Mouse (Mus musculus): ENCODE results near the gene Slfn9. TPM values are rescaled to one million over a fixed set of nuclear protein-coding genes. Genes with fewer than 3 reads are reported as not detected.
A peak's percentile ranks its signal among the peaks of the same experiment; 100 is the strongest.

Gene Slfn9
- polyA plus RNA-seq, 2 experiments = 3.8 to 5.6 TPM

GRCm38 (mm10) chr11:82971590-82971974, 20.0 kb downstream of the Slfn9 start:
- Histone ChIP-seq H3K27ac (no peak overlapping the region), H3K4me2 (ENCODE audit: low read depth) (no peak overlapping the region), H3K4me3 (ENCODE audit: insufficient read depth in 1 of 2, low read depth in 2 of 2, low read length in 2 of 2) (no peak overlapping the region), H3K27me3 (ENCODE audit: control insufficient read depth, insufficient read depth, low read length) (no peaks in the 10 kb centered on the region), H3K36me3 (replicated peaks; ENCODE audit: control insufficient read depth, insufficient read depth, low read depth) (no peaks in the 10 kb centered on the region), H3K4me1 (replicated peaks; ENCODE audit: control insufficient read depth in 2 of 2, insufficient read depth in 2 of 2, low read length in 1 of 2) (peaks cover 0 to 10% of the 10 kb centered on the region in 2 experiments; a peak in 3 of 4 replicates), H3K9ac (replicated peaks) (no peak overlapping the region), H3K9me3 (ENCODE audit: control insufficient read depth, low read length) (no peaks in the 10 kb centered on the region)
- DNase-seq (ENCODE audit: low read depth in 3 of 3, low spot score in 3 of 3) (no peak), ATAC-seq (ENCODE audit: insufficient read depth) (no peak)
- 59% methylated on average over 9 of the region's 11 CpGs for whole genome bisulfite sequencing (ENCODE audit: insufficient replicate concordance)
- TF ChIP-seq CTCF (IDR thresholded peaks at IDR 0.05; ENCODE audit: low read depth) (no peak), EP300 (IDR thresholded peaks at IDR 0.05; ENCODE audit: low read depth) (no peak)

DNA sequence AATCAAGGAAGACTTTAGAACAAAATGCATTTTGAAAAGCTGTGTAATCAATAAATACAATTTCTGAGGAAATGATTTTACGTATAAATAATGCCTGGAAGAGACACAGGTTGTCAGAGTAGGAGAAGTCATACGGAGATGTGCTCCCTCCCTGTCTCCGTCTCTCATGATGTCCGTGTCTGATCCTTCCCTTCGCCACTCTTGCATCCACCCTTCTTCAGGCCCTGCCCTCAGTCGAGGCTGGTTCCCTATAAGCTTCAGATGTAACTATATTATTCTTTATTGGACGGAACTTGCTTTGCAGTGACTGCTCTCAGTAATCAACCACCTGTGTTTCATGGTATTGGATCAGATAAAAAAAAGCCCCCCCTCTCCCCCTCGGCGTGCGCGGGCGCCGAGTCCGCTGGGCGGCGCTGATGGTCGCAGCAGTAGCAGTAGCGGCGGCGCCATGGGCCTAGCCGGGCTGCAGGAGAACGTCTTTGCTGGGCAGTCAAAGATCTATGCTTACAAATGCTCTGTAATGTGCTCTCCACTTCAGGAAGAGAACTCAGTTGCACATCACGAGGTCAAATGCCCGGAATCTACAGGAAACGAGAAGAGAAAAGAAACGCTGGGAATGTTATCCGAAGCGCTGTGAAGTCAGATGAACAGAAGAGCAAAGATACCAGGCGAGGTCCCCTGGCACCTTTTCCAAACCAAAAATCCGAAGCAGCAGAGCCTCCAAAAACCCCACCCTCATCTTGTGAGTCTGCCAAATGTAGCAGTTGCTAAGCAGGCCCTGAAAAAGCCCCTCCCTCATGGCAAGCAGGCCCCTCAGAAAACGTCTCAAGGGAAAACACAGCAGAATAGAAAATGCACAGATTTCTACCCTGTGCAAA, 20.7 kb downstream of the Slfn9 start:
- Histone ChIP-seq H3K4me3 (ENCODE audit: insufficient read depth in 1 of 2, low read depth in 2 of 2, low read length in 2 of 2) (no peak overlapping the region), H3K9ac (replicated peaks) (no peak overlapping the region)
- ATAC-seq (ENCODE audit: insufficient read depth) = no peak

DNA sequence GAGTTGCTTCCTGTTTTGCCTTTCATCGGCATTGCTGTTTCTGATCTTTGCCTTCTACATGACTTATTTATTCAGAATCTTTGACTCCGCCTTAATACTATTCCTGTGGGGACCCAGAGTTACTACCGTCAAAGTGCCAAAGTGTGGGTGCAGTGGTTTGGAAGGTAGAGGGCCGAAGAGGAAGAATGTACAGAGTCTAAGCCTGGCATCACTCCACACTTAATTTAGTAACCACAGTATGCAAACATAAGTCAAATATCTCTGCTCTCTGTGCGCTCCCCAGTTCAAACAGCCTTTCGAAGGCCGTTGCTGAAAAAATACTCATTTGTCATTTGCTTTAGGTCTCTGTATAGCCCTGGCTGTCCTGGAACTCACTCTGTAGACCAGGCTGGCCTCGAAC, 29.4 kb downstream of the Slfn9 start:
- 57% methylated on average over 8 of the region's 8 CpGs for WGBS (ENCODE audit: insufficient replicate concordance)
- Histone ChIP-seq H3K9me3 (ENCODE audit: control insufficient read depth, low read length) (no peaks in the 10 kb centered on the region), H3K4me1 (replicated peaks; ENCODE audit: control insufficient read depth in 2 of 2, insufficient read depth in 2 of 2, low read length in 1 of 2) (no peaks in the 10 kb centered on the region), H3K27ac (no peak overlapping the region), H3K9ac (replicated peaks) (no peak overlapping the region), H3K36me3 (replicated peaks; ENCODE audit: control insufficient read depth, insufficient read depth, low read depth) (no peaks in the 10 kb centered on the region), H3K27me3 (ENCODE audit: control insufficient read depth, insufficient read depth, low read length) (no peaks in the 10 kb centered on the region), H3K4me2 (ENCODE audit: low read depth) (no peak overlapping the region), H3K4me3 (ENCODE audit: insufficient read depth in 1 of 2, low read depth in 2 of 2, low read length in 2 of 2) (no peak overlapping the region)
- ATAC-seq (ENCODE audit: insufficient read depth) = no peak
- no peak for DNase-seq (ENCODE audit: low read depth in 3 of 3, low spot score in 3 of 3)
- TF ChIP-seq CTCF (IDR thresholded peaks at IDR 0.05; ENCODE audit: low read depth) (no peak), EP300 (IDR thresholded peaks at IDR 0.05; ENCODE audit: low read depth) (no peak)

More for the DNA sequence above, 20.7 kb downstream of the Slfn9 start:
- Histone ChIP-seq H3K4me2 (ENCODE audit: low read depth) (peak overlapping the region; percentile 34), H3K9me3 (ENCODE audit: control insufficient read depth, low read length) (no peaks in the 10 kb centered on the region), H3K27ac (no peak overlapping the region), H3K36me3 (replicated peaks; ENCODE audit: control insufficient read depth, insufficient read depth, low read depth) (no peaks in the 10 kb centered on the region), H3K27me3 (ENCODE audit: control insufficient read depth, insufficient read depth, low read length) (no peaks in the 10 kb centered on the region), H3K4me1 (replicated peaks; ENCODE audit: control insufficient read depth in 2 of 2, insufficient read depth in 2 of 2, low read length in 1 of 2) (peaks cover 0 to 10% of the 10 kb centered on the region in 2 experiments; a peak in 3 of 4 replicates)
- 14% methylated on average over 31 of the region's 31 CpGs for WGBS (ENCODE audit: insufficient replicate concordance)
- TF ChIP-seq EP300 (IDR thresholded peaks at IDR 0.05; ENCODE audit: low read depth) (no peak), CTCF (IDR thresholded peaks at IDR 0.05; ENCODE audit: low read depth) (peak; percentile 41)
- DNase-seq (ENCODE audit: low read depth in 3 of 3, low spot score in 3 of 3) = no peak

DNA sequence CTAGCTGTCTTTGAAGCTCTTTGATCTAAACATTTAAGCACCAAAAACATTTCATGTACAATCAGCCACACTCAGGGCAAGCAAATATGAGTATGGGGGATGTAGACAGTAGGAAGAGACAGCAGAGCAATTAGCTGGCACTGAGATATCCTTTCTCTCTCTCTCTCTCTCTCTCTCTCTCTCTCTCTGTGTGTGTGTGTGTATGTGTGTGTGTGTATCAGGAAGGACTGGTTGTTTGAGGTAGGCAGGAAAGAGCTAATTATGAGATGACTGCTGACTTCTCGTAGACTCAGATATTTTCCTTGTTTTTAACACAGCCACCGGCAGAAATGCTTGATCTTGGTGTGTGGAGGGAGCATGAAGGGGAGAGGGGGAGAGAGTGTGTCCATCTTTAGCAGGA, 29.9 kb downstream of the Slfn9 start:
- Histone ChIP-seq H3K4me3 (ENCODE audit: insufficient read depth in 1 of 2, low read depth in 2 of 2, low read length in 2 of 2) (no peak overlapping the region), H3K27me3 (ENCODE audit: control insufficient read depth, insufficient read depth, low read length) (no peaks in the 10 kb centered on the region), H3K4me1 (replicated peaks; ENCODE audit: control insufficient read depth in 2 of 2, insufficient read depth in 2 of 2, low read length in 1 of 2) (no peaks in the 10 kb centered on the region), H3K9ac (replicated peaks) (no peak overlapping the region), H3K9me3 (ENCODE audit: control insufficient read depth, low read length) (no peaks in the 10 kb centered on the region), H3K27ac (no peak overlapping the region), H3K4me2 (ENCODE audit: low read depth) (no peak overlapping the region), H3K36me3 (replicated peaks; ENCODE audit: control insufficient read depth, insufficient read depth, low read depth) (no peaks in the 10 kb centered on the region)
- no peak for ATAC-seq (ENCODE audit: insufficient read depth)
- DNase-seq (ENCODE audit: low read depth in 3 of 3, low spot score in 3 of 3) = no peak
- WGBS (ENCODE audit: insufficient replicate concordance) = 37% methylated on average over 2 of the region's 2 CpGs
- no peak for TF ChIP-seq CTCF (IDR thresholded peaks at IDR 0.05; ENCODE audit: low read depth)
- no peak for TF ChIP-seq EP300 (IDR thresholded peaks at IDR 0.05; ENCODE audit: low read depth)

GRCm38 (mm10) chr11:82959613-82960012, 32.0 kb downstream of the Slfn9 start:
- TF ChIP-seq CTCF (IDR thresholded peaks at IDR 0.05; ENCODE audit: low read depth) (peak; percentile 71), EP300 (IDR thresholded peaks at IDR 0.05; ENCODE audit: low read depth) (no peak)
- H3K27ac ChIP-seq = no peak overlapping the region
- H3K4me3 ChIP-seq (ENCODE audit: insufficient read depth in 1 of 2, low read depth in 2 of 2, low read length in 2 of 2) = no peak overlapping the region
- ATAC-seq (ENCODE audit: insufficient read depth) = no peak
- DNase-seq (ENCODE audit: low read depth in 3 of 3, low spot score in 3 of 3) = no peak
- H3K4me2 ChIP-seq (ENCODE audit: low read depth) = no peak overlapping the region
- H3K4me1 ChIP-seq (replicated peaks; ENCODE audit: control insufficient read depth in 2 of 2, insufficient read depth in 2 of 2, low read length in 1 of 2) = no peaks in the 10 kb centered on the region
- no peaks in the 10 kb centered on the region for H3K36me3 ChIP-seq (replicated peaks; ENCODE audit: control insufficient read depth, insufficient read depth, low read depth)
- WGBS (ENCODE audit: insufficient replicate concordance) = 11% methylated on average over 4 of the region's 4 CpGs
- no peak overlapping the region for H3K9ac ChIP-seq (replicated peaks)
- no peaks in the 10 kb centered on the region; the same call in 1 of the 2 replicates for H3K27me3 ChIP-seq (ENCODE audit: control insufficient read depth, insufficient read depth, low read length)
- no peaks in the 10 kb centered on the region for H3K9me3 ChIP-seq (ENCODE audit: control insufficient read depth, low read length)
